Mouse (Mus musculus) testis, postnatal 10 days (tissue): ENCODE measurements around the gene Zbtb40.

Experiments
- DNase-seq: peaks from one replicate; pipeline ENCODE4 v3.0.0; 2021; ENCODE audit warnings: low spot score

Gene Zbtb40

DNA sequence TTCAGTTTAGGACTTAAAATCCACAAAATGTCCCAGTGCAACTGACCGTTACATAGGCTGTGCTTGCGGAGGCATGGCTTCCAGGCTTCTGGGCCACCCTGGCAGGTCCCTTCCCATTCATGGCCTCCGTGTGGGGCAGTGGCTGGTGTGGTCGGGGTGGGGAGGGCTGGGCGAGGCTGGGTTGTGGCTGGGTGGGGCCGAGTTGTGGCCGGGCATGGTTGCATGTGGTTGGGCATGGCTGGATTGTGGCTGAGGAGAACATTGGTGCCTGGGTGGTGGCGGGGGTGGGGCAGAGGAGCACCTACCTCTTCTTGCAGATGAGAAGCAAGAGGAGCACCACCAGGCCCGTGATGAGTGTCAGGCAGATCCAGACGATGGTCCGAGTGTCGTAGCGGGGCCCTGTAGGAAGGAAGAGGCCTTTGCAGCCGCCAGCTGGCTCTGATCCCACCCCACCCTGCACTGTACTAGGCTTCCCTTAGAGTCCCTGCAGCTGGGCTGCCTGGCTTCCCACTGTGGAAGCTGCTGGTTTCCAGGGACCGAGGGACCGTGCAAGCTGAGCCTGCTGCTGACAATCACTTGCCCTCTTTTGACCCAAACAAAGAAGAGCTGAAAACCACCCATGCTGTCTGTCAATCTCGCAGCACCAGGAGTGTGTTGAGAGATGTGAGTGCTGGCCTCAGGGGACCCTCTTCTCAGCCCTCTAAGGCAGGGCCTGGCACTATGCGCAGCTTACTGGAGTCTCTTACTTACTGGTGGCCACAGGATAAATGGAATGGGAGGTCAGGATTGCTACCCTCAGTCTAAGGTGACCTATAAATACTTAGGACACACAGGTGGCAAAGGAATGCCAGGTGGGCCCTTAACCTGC, 113.6 kb downstream of the Zbtb40 start:
- DNase-seq: no peak

DNA sequence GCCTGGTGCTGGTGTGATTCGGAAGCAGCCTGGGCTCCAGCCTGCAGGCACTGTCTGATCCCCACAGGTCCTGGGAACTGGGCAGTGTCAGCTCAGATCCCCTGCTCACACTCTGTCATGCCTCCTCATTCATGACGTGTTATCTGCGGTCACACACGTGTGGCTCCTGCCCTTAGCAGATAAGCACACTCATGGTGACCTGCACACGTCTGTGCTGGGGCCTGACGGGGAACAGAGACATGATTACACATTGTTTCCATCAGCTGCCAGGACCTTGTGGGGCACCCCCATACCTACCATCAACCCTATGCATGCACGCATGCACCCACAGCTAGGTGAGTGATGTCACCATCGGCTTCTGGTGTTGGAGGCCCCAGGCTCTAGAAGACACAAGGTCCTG, 118.1 kb downstream of the Zbtb40 start:
- no peak for DNase-seq
